Mouse (Mus musculus) testis, adult 2 months (tissue): Measurements from ENCODE around the gene Zfp248.

Experiments
- CTCF ChIP-seq: fragments of 200-500 bp; IDR thresholded peaks from 2 replicates; pipeline ENCODE4 v1.5.1; 2012; ENCODE audit warnings: low read depth, mild to moderate bottlenecking, inconsistent platforms, low read length, moderate library complexity; ENCODE audit not compliant: control insufficient read depth, insufficient read depth, insufficient replicate concordance
- POLR2A ChIP-seq: fragments of 200-500 bp; IDR thresholded peaks from 2 replicates; pipeline ENCODE4 v1.6.1; 2012; ENCODE audit warnings: low read depth, mild to moderate bottlenecking, inconsistent platforms, low read length, moderate library complexity; ENCODE audit not compliant: control insufficient read depth

DNA sequence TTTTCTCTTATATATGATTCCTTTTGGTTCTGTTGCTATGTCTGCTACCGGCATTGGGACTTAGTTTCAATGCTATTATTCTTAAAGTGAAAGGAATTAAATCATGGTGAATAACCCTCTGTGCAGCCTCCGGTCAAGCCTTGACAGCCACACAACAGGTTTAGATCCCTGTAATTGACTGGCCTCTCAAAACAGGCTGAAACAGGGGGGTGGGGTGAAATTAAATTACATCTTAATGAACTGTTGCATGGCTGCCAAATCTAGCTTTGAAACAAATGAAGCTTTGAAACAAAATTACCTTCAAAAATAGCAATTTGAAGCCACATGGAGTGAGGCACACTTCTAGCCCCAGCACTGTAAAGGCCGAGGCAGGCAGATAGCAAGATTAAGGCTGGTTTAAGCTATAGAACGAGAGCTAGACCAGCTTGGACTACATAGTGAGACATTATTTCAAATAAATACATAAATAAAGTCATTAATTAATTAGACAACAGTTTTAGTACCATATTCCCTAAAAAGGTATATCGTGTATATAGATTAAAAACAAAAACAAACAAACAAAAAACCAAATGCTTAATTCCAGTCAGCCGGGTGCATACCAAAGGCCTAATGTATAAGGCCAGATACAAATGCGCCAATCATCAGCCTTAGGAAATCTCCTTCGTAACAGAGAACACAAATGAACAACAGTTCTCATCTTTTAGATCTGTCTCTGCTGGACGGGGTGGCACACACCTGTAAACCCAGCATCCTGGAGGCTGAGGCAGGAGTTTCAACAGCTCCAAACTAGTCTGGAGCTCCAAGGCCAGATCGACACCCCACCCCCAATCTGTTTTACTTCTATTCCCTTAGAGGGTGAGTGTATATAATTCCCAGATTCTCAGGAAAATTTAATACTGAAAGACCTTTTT, 22.8 kb upstream of the Zfp248 start:
- no peak for TF ChIP-seq CTCF
- TF ChIP-seq POLR2A: no peak
